Mouse (Mus musculus): Measurements from ENCODE around the gene Etv6.

- no peak for TF ChIP-seq EP300 (IDR thresholded peaks at IDR 0.05; ENCODE audit: insufficient read depth, low read depth, low read length)
- no peak for TF ChIP-seq POLR2A (IDR thresholded peaks at IDR 0.05; ENCODE audit: insufficient read depth, low read depth, low read length)
- no peak for TF ChIP-seq CTCF (IDR thresholded peaks at IDR 0.05)
These were observed 64.7 kb downstream of the Etv6 start for GRCm38 (mm10) chr6:134099976-134100743.

All from heart, adult 2 months (tissue).